Mouse (Mus musculus): Measurements from ENCODE around the gene Ppp1r3e. TPM values are rescaled to one million over a fixed set of nuclear protein-coding genes. Genes with fewer than 3 reads are reported as not detected.

The Ppp1r3e gene
- total RNA-seq, 2 experiments from 2014 or later = 18.2 to 19.1 TPM

DNA sequence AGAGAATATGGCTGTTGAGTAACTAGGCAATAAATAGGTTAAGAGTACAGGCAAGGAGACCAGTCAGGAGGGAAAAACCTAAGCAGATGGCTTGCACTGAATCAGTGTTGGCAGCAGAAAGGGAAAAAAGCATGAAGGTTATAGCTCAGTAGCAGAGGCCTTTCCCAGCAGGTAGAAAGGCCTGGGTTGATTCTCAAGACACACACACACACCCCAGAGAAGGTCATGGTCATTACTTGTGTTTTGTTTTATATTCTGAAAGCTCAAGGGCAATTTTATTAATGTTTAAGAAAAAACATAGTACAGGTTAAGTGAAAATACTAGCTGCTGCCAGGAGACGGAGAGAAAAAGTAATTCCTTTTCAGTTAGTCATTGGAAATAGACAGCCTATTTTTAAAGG lies 53.6 kb downstream of the Ppp1r3e start:
- intact Hi-C loops (cut with DNase I) = no loop called here
- DNase-seq (ENCODE audit: low spot score in 2 of 2) = no peak

Other genes starting within 250 kb of the Ppp1r3e start
- not detected for gene Gm17606, start 236.6 kb downstream of the Ppp1r3e start, total RNA-seq (2021)
- 10 to 100 TPM; 10.5 to 12.2 TPM for gene Cdh24, start 236.2 kb downstream of the Ppp1r3e start, total RNA-seq (2021)
- 10 to 100 TPM; 23.4 to 23.8 TPM for gene 1700123O20Rik, start 191.3 kb downstream of the Ppp1r3e start, total RNA-seq (2021)
- gene Acin1, start 190.6 kb downstream of the Ppp1r3e start, total RNA-seq (2021) = 100 to 1,000 TPM; 183 to 184 TPM
- gene Gm29776, start 178.7 kb downstream of the Ppp1r3e start, total RNA-seq (2021) = not detected
- not detected for gene Cebpe, start 165.4 kb downstream of the Ppp1r3e start, total RNA-seq (2021)
- 10 to 100 TPM; 68.7 to 70.6 TPM for gene Slc7a8, start 95.6 kb downstream of the Ppp1r3e start, total RNA-seq (2021)
- gene Rnf212b, start 63.4 kb downstream of the Ppp1r3e start, total RNA-seq (2021) = not detected
- 10 to 100 TPM; 11.5 to 16.7 TPM for gene Homez, start 6.6 kb downstream of the Ppp1r3e start, total RNA-seq (2021)
- 100 to 1,000 TPM; 104 to 105 TPM for gene Bcl2l2, start 5.8 kb upstream of the Ppp1r3e start, total RNA-seq (2021)
- 1 to 10 TPM in 1 of 2 experiments, under 1 TPM in 1; 0.40 to 2.1 TPM for gene Gm20521, start 5.9 kb upstream of the Ppp1r3e start, total RNA-seq (2021)
- gene Pabpn1, start 14.9 kb upstream of the Ppp1r3e start, total RNA-seq (2021) = 100 to 1,000 TPM; 233 to 257 TPM
- 100 to 1,000 TPM; 630 to 690 TPM for gene Slc22a17, start 35.6 kb upstream of the Ppp1r3e start, total RNA-seq (2021)
- gene Efs, start 48.6 kb upstream of the Ppp1r3e start, total RNA-seq (2021) = 1 to 10 TPM; 5.8 to 8.1 TPM
- not detected for gene Il25, start 55.1 kb upstream of the Ppp1r3e start, total RNA-seq (2021)
- 10 to 100 TPM; 38.2 to 40.8 TPM for gene Cmtm5, start 58.7 kb upstream of the Ppp1r3e start, total RNA-seq (2021)
- gene Myh6, start 89.4 kb upstream of the Ppp1r3e start, total RNA-seq (2021) = 1 to 10 TPM; 2.7 to 3.7 TPM
- gene Gm17428, start 99.4 kb upstream of the Ppp1r3e start, total RNA-seq (2021) = not detected
- 1 to 10 TPM; 5.6 to 7.8 TPM for gene Myh7, start 117.1 kb upstream of the Ppp1r3e start, total RNA-seq (2021)
- gene Ngdn, start 137.9 kb upstream of the Ppp1r3e start, total RNA-seq (2021) = 10 to 100 TPM; 20.2 to 21.6 TPM
- gene Zfhx2, start 214.8 kb upstream of the Ppp1r3e start, total RNA-seq (2021) = 10 to 100 TPM; 37.2 to 37.9 TPM
- 10 to 100 TPM; 26.7 to 28.1 TPM for gene Thtpa, start 217.2 kb upstream of the Ppp1r3e start, total RNA-seq (2021)
- 10 to 100 TPM; 10.4 to 12.3 TPM for gene Ap1g2, start 229.0 kb upstream of the Ppp1r3e start, total RNA-seq (2021)
- gene Jph4, start 239.4 kb upstream of the Ppp1r3e start, total RNA-seq (2021) = 100 to 1,000 TPM; 366 to 372 TPM

Data from left cerebral cortex, postnatal 14 days (tissue).